Mouse (Mus musculus) CH12.LX (cell line): ENCODE measurements around the gene Cfap97d1. TPM values are rescaled to one million over a fixed set of nuclear protein-coding genes. Genes with fewer than 3 reads are reported as not detected.

Source experiments
- DNase-seq: peaks from one replicate; pipeline ENCODE4 v3.0.0-alpha.2; 2013; ENCODE audit errors: extremely low read depth
- H3K27ac ChIP-seq: 2 replicates; pipeline ENCODE4 v1.5.1; 2012; ENCODE audit warnings: low read depth, mild to moderate bottlenecking, control low read depth, moderate library complexity; ENCODE audit not compliant: insufficient read depth
- H3K27me3 ChIP-seq: replicated peaks from 2 replicates; pipeline ENCODE3; 2012; ENCODE audit warnings: inconsistent platforms
- H3K36me3 ChIP-seq, 2 experiments: replicated peaks in 1 of 2; 2 replicates each; pipeline versions ENCODE3 to v1.6.1; 2012; ENCODE audit warnings: inconsistent platforms in 1 of 2, low read length in 1 of 2, mild to moderate bottlenecking in 1 of 2, mixed read lengths in 1 of 2, moderate library complexity in 1 of 2; ENCODE audit not compliant: control insufficient read depth in 1 of 2, insufficient read depth in 1 of 2
- H3K4me1 ChIP-seq, 2 experiments: 2 replicates each; pipeline ENCODE4 v1.6.1; 2012; ENCODE audit warnings: inconsistent platforms in 1 of 2, moderate library complexity in 1 of 2; ENCODE audit not compliant: insufficient read depth in 2 of 2, control insufficient read depth in 1 of 2
- H3K4me2 ChIP-seq: 2 replicates; pipeline ENCODE4 v1.6.1; 2012; ENCODE audit warnings: low read depth, mild to moderate bottlenecking, control low read depth; ENCODE audit not compliant: poor library complexity, insufficient read depth, severe bottlenecking
- H3K4me3 ChIP-seq, 3 experiments: fragments of 150-350 bp in 1 of 3; sonication (generic) in 1 of 3; replicated peaks in 1 of 3; 2 replicates each; pipeline versions ENCODE3 to v1.5.1; 2011 to 2012; ENCODE audit warnings: low read depth in 2 of 3, low read length in 2 of 3, mild to moderate bottlenecking in 2 of 3, moderate library complexity in 2 of 3, control low read depth in 1 of 3, improper control_type of control experiment in 1 of 3, inconsistent platforms in 1 of 3, mixed read lengths in 1 of 3; ENCODE audit not compliant: poor library complexity in 1 of 3
- H3K79me2 ChIP-seq: replicated peaks from 2 replicates; pipeline ENCODE4 v1.6.1; 2012; ENCODE audit warnings: mild to moderate bottlenecking, moderate library complexity; ENCODE audit not compliant: control insufficient read depth, poor library complexity, insufficient read depth, severe bottlenecking; ENCODE audit errors: extremely low read depth
- H3K9ac ChIP-seq: 2 replicates; pipeline ENCODE4 v1.6.1; 2012; ENCODE audit warnings: low read depth, mild to moderate bottlenecking, control low read depth, moderate library complexity; ENCODE audit not compliant: insufficient read depth
- H3K9me3 ChIP-seq: replicated peaks from 2 replicates; pipeline ENCODE3; 2012; ENCODE audit warnings: low read length, inconsistent platforms, mixed read lengths
- CTCF ChIP-seq, 2 experiments: IDR thresholded peaks in 1 of 2; conservative IDR thresholded peaks in 1 of 2; 2 replicates each; pipeline ENCODE4 v1.5.1; 2011 to 2012; ENCODE audit warnings: low read depth in 2 of 2, low read length in 2 of 2, improper control_type of control experiment in 1 of 2, inconsistent platforms in 1 of 2, mild to moderate bottlenecking in 1 of 2, moderate library complexity in 1 of 2
- E2F4 ChIP-seq: IDR thresholded peaks from 2 replicates; pipeline ENCODE4 v1.6.1; 2011; ENCODE audit warnings: low read depth, low read length, improper control_type of control experiment; ENCODE audit not compliant: insufficient replicate concordance
- EP300 ChIP-seq: IDR thresholded peaks from 2 replicates; pipeline ENCODE4 v1.6.1; 2011; ENCODE audit warnings: low read length, improper control_type of control experiment
- IRF4 ChIP-seq: IDR thresholded peaks from 2 replicates; pipeline ENCODE4 v1.6.1; 2014; ENCODE audit warnings: low read depth, mild to moderate bottlenecking, inconsistent platforms, low read length, improper control_type of control experiment
- JUN ChIP-seq: IDR thresholded peaks from 2 replicates; pipeline ENCODE4 v1.6.1; 2011; ENCODE audit warnings: low read depth, mild to moderate bottlenecking, low read length, improper control_type of control experiment, moderate library complexity; ENCODE audit not compliant: insufficient read depth
- MAX ChIP-seq: IDR thresholded peaks from 2 replicates; pipeline ENCODE4 v1.6.1; 2011; ENCODE audit warnings: low read length, improper control_type of control experiment
- MXI1 ChIP-seq: IDR thresholded peaks from 2 replicates; pipeline ENCODE4 v1.6.1; 2011; ENCODE audit warnings: mild to moderate bottlenecking, low read depth, low read length, improper control_type of control experiment
- NELFE ChIP-seq: IDR thresholded peaks from 2 replicates; pipeline ENCODE4 v1.6.1; 2011; ENCODE audit warnings: low read depth, low read length, improper control_type of control experiment
- NRF1 ChIP-seq: IDR thresholded peaks from 2 replicates; pipeline ENCODE4 v1.6.1; 2014; ENCODE audit warnings: low read depth, mild to moderate bottlenecking, inconsistent platforms, low read length, improper control_type of control experiment, moderate library complexity
- POLR2AphosphoS2 ChIP-seq: IDR thresholded peaks from 2 replicates; pipeline ENCODE4 v1.6.1; 2011; ENCODE audit warnings: low read depth, low read length, improper control_type of control experiment
- SIN3A ChIP-seq: IDR thresholded peaks from 2 replicates; pipeline ENCODE4 v1.6.1; 2012; ENCODE audit warnings: low read length, improper control_type of control experiment, inconsistent platforms
- TBP ChIP-seq: conservative IDR thresholded peaks from 2 replicates; pipeline ENCODE4 v1.6.1; 2011; ENCODE audit warnings: low read depth, low read length, improper control_type of control experiment
- UBTF ChIP-seq: IDR thresholded peaks from 2 replicates; pipeline ENCODE4 v1.6.1; 2012; ENCODE audit warnings: low read depth, mild to moderate bottlenecking, inconsistent platforms, low read length, improper control_type of control experiment, moderate library complexity
- USF2 ChIP-seq: conservative IDR thresholded peaks from 2 replicates; pipeline ENCODE4 v1.6.1; 2011; ENCODE audit warnings: low read depth, low read length, improper control_type of control experiment
- ZC3H11A ChIP-seq: IDR thresholded peaks from 2 replicates; pipeline ENCODE4 v1.6.1; 2012; ENCODE audit warnings: low read depth, mild to moderate bottlenecking, inconsistent platforms, low read length, improper control_type of control experiment
- ZMIZ1 ChIP-seq: IDR thresholded peaks from 2 replicates; pipeline ENCODE4 v1.6.1; 2012; ENCODE audit warnings: low read depth, mild to moderate bottlenecking, inconsistent platforms, low read length, improper control_type of control experiment
- dilution Hi-C: fragments of 300-500 bp; cut with MboI; formaldehyde crosslinking; loops from 2 replicates; pipeline ENCODE4 v1.14.3; 2020; ENCODE audit warnings: low sequenced_read_pairs; ENCODE audit not compliant: extremely low pct_unique_long_range_greater_than_20kb, extremely low pct_ligation_motif_present
- in situ Hi-C: fragments of 300-500 bp; cut with MboI; formaldehyde crosslinking; loops from 3 replicates; pipeline ENCODE4 v1.14.3; 2019; ENCODE audit warnings: low sequenced_read_pairs, low pct_ligation_motif_present, low pct_unique_long_range_greater_than_20kb, mixed read lengths
- polyA plus RNA-seq: library from polyadenylated mRNA; unstranded; fragments of >175 nt; gene quantifications from 2 replicates; pipeline ENCODE4 v1.2.1, GENCODE M21; 2012; ENCODE audit warnings: low read depth; ENCODE audit not compliant: insufficient read length
- total RNA-seq, 2 experiments: library from RNA; depleted of rRNA; stranded (reverse); fragments of 300-350 nt in 1 of 2; fragments of >200 nt in 1 of 2; gene quantifications; 2 replicates each; pipeline ENCODE4 v1.2.3; 2012 to 2014

Gene Cfap97d1
- total and polyA plus RNA-seq, 3 experiments, result not detected

DNA sequence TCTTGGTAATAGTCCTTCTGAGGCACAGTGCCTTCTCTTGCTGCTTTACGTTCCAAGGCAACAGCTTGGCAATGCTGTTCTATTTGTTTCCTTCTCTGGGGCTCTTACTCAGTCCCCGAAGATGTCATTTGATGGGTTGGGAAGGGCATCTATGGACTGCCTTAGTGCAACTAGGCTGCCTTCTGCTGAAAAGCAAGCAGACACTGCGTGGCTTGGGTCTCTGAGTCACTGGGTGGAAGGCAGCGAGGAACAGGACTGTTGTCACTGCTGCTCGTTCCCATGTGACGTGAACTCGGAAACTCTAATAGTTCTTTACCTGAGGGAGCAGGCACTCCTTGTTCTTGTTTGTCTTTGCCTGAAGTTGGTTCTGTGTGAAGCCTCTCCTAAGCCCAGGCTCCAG lies 11.9 kb downstream of the Cfap97d1 start:
- no peak overlapping the region for H3K9ac ChIP-seq
- H3K79me2 ChIP-seq, result no peaks in the 10 kb centered on the region
- in situ Hi-C loops (loop anchor here (5.0 kb wide), 1 partner anchor 51 kb away; no protein-coding TSS in a partner anchor), dilution Hi-C loops (no loop called here)
- no peak overlapping the region for H3K27ac ChIP-seq
- TF ChIP-seq MAX (no peak), JUN (no peak), EP300 (no peak), E2F4 (no peak), SIN3A (no peak), MXI1 (no peak), USF2 (no peak), NRF1 (no peak), NELFE (no peak), IRF4 (no peak), UBTF (no peak), POLR2AphosphoS2 (no peak), CTCF (conservative IDR thresholded peaks at IDR 0.05 in 1 of 2, IDR thresholded peaks at IDR 0.05 in 1 of 2; ENCODE audit: low read depth in 2 of 2, low read length in 2 of 2) (no peak), ZMIZ1 (no peak), ZC3H11A (no peak)
- no peaks in the 10 kb centered on the region for H3K4me1 ChIP-seq
- no peaks in the 10 kb centered on the region for H3K36me3 ChIP-seq
- H3K4me2 ChIP-seq, result no peak overlapping the region
- DNase-seq, result no peak
- no peak overlapping the region for H3K4me3 ChIP-seq
- no peaks in the 10 kb centered on the region for H3K9me3 ChIP-seq
- peaks cover 71% of the 10 kb centered on the region for H3K27me3 ChIP-seq

DNA sequence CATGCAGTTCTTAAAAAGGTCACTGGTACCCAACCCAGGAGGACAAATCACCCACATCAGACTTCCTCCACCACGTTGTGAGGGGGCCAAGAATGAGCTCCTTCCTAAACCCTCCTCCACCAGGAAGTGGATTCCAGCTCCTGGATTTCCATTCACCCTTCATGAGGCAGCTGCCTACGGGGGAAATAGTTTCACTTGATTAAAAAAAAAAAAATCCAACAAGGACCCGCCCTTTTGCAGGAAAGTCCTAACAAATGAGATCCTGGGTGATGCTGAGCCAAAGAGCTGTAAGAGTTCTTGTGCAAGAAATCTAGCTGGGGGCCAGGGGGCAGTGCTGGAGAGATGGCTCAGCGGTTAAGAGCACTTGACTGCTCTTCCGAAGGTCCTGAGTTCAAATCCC lies 14.2 kb downstream of the Cfap97d1 start:
- TF ChIP-seq TBP, result 0 out of 2 replicates have a peak, but pooled peaks have one; percentile 37
- no peak for TF ChIP-seq UBTF
- H3K9ac ChIP-seq, result no peak overlapping the region
- H3K27ac ChIP-seq, result no peak overlapping the region
- no peak overlapping the region for H3K4me3 ChIP-seq
- in situ Hi-C loops, result loop anchor here (5.0 kb wide), 1 partner anchor 49 kb away; no protein-coding TSS in a partner anchor
- H3K9me3 ChIP-seq, result no peaks in the 10 kb centered on the region
- H3K79me2 ChIP-seq, result no peaks in the 10 kb centered on the region
- H3K4me1 ChIP-seq, result no peaks in the 10 kb centered on the region
- no peaks in the 10 kb centered on the region for H3K36me3 ChIP-seq
- no peak for DNase-seq
- peaks cover 65% of the 10 kb centered on the region for H3K27me3 ChIP-seq
- dilution Hi-C loops, result no loop called here
- no peak overlapping the region for H3K4me2 ChIP-seq
